Mouse (Mus musculus) lung, postnatal 14 days (tissue): ENCODE results near the gene Pdlim7.

Source experiments
- DNase-seq: peaks from one replicate; pipeline ENCODE4 v3.0.0; 2021

Gene Pdlim7

DNA sequence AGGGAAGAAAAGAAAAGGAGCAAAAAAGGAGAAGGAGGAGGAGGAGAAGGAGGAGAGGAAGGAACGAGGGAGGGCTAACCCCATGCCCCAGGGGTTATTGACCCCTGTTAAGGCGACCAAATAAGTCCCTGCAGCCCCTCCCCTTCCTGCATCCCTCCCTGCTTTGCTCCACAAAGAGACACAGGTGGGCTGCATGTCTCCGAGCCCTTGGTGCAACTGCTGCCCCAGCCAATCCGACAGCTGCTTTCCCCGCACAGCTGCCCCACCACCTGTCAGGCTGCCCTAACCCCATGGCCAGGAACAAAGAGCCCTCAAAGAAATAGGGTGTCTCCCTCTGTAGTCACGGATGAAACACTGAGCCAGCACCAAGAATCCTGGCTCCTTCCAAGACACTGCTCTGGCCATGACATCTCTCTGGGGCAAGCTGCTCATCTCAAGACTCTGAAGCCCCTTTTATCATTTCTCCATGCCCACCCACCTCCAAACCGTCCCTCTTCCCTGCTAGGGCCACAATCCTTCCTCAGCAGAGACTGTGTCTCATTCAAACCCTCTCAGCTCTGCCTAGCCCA is 28.9 kb downstream of the Pdlim7 start:
- no peak for DNase-seq

DNA sequence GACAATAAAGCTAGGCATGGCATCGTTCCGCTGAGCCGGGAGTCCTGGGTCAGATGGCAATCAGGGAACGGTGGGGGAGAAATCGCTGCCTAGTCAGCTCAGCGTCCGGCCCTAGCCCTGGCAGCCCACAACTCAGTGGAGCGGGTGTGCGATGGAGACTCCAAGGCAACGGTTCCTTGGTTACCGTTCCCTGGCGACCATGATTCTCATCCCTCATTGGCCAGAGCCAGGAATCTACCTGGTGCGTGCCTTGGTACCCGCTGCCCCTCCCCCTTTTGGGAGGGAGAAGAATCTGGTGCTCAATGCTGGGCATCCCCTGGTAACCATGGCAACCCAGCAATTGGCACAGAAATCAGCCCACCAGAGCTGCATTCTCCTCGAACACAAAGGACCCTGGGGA is 29.9 kb downstream of the Pdlim7 start:
- no peak for DNase-seq

DNA sequence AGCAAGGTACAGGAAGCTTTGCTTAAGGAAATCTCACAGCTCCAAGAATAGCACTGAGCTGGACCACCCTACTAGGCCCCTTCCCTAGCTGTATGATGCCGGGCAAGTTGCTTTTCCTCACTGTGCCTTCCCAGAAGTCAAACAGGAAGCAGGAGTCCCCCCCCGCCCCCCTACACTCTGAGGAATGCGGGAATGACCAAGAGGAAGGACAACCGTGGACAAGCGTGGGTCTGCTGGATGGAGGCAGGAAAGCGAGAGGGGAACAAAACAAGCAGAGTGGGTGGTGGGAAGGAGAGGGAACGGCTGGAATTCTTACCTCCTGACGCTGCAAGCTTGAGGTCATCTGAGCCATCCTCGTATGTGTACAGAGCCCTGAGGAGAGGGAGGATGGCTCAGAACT is 30.4 kb downstream of the Pdlim7 start:
- DNase-seq: no peak

DNA sequence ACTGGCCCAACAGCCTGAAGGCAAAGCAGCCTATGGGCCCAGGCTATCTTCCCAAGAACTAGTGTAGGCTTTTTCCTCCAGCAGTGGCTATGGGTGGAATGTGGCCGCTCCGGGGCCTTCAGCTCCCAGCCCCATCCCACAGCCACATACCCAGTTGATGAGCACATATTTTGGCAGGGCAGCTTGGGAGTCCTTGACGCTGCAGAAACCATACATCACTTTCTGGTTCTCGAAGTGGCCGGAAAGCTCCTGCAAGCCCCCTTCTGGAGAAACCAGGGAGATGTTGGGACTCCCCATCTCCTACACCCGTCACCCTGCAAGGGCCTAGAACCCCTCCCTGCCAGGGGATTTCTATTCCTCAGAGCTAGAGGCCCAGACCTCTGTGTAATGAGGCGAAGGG is 30.9 kb downstream of the Pdlim7 start:
- DNase-seq: peak; percentile 32

DNA sequence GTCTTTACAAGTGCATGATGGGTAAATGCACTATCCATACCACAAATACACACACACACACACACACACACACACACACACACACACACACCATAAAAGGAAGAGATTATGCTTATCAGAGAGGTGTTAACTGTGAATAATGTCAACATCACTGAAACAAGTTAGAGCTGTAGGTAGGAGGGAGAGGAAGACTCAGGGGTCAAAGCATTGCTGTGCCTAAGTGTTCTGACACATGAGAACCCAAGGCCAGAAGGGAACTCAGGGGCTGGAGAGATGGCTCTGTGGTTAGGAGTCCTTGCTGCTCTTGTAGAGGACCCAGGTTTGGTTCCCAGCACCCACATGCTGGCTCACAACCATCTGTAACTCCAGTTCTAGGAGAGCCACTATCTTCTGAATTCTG is 33.5 kb downstream of the Pdlim7 start:
- no peak for DNase-seq

DNA sequence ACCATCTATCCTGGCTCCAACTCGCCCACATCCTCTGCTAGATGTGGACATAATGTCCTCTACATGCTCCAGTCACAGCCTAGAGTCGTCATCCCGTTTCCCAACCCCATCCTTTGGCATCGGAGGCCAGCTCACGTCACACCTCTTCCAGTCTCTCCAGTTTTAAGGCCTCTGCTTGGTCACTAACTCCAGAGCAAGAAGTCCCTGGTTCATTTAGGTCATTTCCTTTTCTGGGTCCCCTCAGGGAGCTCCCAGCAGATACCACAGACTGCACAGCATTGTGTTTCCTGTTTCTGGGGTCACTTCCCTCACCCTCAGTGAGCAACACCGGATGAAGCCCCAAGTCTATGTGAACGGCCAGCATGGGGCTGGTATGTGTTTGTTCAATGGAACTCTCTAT is 34.5 kb downstream of the Pdlim7 start:
- no peak for DNase-seq

DNA sequence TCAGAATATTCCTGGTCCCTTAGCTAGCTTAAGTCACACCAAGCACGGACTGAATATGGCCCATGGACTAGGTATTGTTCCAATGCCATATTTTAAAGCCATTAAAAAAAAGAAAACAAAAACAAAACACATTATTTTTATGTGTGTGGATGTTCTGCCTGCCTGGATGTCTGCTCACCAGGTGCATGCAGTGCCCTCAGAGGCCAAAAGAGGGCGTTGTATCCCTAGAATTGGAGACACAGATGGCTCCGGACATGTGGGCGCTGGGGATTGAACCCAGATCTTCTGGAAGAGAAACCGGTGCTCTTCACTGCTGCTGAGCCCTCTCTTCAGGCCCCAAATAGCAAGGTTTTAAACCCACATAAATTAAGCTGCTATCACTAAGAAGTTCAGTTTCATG is 35.4 kb downstream of the Pdlim7 start:
- DNase-seq: peak; percentile 41

DNA sequence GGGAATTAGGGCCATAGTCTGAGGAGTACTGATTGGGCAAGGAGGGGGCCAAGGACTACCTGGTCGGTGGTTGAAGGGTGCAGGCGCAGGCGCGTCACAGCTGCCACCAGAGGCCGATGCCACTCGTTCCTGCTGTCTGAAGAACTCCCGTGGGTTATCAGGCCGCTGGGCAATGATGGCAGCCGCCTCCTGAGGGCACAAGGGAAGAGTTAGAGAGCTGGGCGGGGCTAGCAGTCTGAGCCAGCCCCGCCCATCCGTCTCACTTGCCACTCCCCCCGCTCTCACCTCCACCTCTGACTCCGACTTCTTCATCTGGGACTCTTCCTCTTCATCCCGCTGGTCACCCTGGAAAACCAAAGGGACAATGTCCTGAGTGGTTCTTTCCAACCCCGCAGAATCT is 36.0 kb downstream of the Pdlim7 start:
- DNase-seq: no peak

DNA sequence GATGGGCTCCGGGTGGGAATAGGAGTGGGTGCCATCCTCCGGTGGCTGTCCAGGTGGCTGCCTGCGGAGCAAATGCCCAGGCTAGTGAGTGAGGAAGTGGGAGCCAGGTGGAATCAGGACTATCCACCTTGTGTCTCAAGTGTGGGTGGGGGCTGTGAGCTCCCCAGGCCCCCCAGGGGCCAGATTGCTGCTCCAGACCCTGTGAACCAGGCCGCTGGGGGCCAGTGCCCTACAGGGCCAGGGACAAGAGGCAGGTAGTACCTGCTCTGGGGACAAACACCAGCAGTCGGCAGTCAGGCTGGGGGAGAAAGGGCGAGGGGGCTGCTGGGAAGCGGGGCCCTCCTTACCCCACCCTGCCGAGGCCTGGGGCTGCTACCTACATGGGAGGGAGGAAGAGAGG is 37.2 kb downstream of the Pdlim7 start:
- no peak for DNase-seq

DNA sequence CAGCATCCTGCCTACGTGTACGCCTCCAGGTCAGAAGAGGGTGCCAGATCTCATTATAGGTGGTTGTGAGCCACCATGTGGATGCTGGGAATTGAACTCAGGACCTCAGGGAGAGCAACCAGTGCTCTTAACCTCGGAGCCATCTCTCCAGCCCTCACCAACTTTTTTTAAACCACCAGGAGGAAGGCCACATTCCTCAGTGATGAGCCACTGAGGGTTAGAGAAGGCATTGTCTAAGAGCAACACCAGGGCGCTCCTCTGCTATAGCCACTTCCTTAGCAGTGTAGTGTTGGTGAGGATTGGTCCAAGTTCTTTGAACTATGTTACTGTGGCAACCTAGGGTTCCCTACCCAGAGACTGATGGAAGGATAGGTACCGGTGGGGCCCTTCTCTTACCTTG is 37.7 kb downstream of the Pdlim7 start:
- DNase-seq: no peak

DNA sequence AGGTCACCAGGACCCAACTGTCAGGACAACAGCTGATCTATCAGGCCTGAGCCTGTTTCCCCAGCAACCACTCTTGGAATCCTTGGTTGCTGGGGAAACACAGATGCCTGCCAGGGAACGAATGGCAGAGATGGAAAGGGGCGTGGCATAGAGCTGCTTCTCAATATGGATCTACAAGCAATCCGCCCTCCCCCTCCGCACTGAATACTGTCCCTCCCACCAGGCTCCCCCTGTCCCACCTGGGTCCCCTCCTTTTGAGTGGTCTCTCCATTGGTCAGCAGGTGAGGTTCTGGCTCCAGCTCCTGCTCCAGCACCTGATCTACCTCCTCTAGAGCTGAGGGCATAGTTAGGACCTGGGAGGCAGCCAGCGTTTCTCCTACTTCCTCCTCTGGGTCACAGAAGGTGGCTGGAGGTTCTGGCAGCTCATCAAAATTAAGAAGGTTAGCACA is 38.8 kb downstream of the Pdlim7 start:
- no peak for DNase-seq

DNA sequence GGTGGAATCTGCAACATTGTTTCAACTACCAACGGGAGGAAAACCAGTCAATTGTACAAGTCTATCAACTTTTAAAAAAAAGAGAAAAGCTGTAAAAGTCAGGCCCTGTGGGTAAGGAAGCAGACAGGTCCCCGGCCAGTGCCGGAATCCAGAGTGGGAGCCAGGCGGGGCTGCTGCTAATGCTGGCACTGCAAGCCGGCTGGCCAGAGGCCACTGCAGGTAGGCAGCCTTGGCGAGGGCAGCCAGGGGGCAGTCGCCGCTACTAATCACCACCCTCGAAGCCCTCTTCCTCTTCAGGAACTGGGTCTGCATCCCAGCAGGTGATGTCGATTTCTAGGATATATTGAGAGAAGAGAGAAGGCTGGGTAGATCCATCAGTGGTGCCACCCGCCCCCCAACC is 39.5 kb downstream of the Pdlim7 start:
- DNase-seq: no peak

DNA sequence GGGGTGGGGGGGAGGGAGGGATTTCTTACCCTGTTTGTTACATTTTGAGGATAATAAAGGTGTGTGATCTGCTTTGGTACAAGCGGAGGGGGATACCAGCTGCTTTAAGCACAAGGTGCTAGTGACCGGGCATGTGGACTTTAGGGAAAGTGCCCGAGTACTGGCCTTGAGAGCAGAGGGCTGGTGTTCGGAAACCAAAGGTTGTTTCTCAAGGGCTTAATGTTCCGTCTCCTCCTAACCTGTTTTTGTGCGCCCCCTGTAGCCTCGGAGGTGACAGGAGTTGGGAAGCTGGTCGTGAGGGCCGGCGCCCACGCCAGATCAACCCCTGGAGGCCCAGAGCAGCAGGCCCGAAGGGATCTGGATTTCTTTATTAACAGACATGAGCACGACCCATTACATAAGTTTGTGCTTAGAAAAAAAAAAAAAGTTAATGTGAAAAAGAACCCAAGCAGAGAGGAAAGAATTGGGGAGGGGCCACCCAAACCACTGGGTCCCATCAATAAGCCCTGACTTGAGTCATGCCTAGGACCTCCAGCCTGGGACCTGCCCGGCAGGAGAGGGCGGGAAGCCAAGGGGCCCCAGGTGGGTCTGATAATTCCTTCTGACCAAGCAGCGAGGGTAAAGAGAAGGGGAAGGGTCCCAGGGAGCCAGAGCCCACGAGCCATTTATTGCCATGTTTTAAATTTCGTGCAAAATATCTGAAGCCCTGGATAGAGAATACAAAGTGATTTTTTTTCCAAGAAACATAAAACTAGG is 40.2 kb downstream of the Pdlim7 start:
- DNase-seq: no peak

DNA sequence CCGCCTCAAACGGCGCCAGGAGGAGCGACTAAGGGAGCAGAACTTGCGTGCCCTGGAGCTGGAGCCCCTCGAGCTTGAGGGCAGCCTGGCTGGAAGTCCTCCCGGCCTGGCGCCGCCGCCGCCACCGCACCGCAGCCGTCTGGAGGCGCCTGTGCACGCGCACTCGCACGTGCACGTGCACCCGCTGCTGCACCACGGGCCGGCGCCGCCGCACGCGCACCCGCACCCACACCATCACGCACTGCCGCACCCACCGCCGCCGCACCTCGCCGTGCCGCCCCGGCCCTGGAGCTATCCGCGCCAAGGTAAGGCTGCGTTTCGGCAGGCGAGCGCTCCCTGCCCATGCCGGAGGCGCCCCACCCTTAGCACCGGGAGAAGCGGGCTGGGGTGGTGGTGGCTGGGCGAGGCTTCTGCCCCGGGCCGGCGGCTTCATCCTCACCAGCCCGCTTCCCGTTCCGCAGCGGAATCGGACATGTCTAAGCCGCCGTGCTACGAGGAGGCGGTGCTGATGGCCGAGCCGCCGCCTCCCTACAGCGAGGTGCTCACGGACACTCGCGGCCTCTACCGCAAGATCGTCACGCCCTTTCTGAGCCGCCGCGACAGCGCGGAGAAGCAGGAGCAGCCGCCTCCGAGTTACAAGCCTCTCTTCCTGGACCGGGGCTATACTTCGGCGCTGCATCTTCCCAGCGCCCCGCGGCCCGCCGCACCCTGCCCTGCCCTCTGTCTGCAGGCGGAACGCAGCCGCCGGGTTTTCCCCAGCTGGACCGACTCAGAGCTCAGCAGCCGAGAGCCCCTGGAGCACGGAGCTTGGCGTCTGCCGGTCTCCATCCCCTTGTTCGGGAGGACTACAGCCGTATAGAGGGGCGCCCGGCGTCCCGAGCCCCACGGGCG is 41.1 kb downstream of the Pdlim7 start:
- DNase-seq: peak; percentile 60

DNA sequence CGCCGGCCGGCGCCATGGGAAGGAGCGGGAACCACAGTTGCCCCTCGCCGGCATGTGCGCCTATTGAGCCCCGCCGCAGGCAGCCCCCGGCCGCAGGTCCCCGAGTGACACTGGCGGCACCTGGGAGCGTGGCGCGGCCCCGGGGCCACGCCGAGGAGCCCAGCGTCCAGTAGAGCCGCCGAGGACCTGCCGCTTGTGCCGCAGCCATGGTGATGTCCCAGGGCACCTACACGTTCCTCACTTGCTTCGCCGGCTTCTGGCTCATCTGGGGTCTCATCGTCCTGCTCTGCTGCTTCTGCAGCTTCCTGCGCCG is 41.7 kb downstream of the Pdlim7 start:
- DNase-seq: no peak

DNA sequence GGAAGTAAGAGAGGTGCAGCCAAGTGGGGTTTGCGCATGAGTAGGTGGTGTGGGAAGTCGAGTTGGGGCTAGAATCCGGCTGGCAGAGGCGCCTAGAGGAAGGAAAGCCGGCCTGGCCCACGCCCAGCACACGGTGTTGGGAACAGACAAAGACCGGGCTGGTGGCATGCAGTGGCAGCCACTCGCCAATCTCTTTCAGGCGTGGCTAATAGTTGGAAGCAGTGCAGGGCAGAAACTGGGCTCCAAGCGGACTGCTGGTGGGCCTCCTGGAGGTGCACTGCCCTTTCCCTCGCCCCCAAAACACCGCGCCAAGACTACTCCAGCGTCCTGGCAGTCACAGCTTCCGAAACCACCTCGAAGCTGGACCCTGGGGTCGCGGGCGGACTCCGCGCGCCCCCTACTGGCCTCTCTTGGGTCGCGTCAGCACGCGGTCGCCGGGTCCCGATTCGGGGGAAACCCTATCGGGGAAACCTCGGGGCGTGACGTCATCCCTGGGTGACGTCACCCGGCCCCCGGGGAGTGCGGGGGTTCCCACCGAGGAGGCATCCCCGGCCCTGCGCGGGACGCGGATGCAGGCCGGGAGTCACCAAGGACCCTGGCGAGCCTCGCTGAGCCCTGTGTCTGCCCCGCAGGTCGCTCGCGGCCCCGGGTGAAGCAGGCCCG is 42.2 kb downstream of the Pdlim7 start:
- peak; percentile 89 for DNase-seq

DNA sequence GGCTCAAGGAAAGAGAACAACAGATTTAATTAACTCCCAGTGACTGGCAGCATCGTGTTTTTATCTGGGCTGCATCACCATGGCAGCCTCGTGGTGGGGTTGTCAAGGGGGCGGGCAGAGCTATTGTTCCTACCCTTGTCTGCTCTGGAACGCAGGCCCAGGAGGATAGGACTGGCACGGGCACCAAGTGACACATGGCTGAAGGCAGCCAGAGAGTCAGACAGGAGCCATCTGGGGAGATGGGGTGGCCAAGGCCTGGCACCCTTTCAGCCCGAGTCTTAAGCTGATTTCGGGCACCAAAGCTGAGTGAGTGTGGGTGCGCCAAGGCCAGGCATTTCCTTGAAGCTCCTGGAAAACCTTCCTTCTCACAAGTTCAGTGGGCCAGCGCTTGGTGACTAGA is 43.1 kb downstream of the Pdlim7 start:
- DNase-seq: no peak

DNA sequence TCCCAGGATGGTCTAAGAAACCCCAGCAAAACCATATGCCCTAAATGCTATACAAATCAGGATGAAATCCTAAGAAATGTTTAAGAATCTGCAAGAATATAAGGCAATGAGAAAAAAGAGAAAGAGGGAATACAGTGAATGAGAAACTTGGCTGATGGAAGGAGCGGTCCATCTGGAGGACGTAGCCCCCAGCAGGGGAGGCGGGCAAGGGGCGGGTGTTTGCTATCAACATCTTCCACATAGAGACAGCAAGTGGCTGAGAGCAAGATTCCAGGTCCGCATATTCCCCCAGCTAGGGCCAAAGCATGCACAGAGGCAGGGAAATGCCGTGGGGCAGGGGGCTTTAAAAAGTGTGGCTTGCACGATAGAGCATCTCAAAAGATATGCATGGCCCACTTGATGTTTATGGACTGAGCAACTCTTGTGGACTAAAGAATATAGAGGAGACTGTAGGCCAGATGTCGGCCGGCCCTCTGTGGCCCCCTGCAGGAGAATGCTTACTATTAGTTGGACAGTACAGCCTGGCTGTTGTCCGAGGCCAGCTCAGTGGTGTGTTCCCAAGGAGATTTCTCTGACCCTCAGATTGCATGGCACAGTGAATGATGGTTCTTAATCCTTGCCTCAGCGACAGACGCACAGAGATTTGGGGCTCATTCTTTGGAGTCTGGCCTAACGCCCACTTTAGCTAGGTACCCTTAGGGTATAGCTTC is 44.5 kb downstream of the Pdlim7 start:
- peak; percentile 67 for DNase-seq

DNA sequence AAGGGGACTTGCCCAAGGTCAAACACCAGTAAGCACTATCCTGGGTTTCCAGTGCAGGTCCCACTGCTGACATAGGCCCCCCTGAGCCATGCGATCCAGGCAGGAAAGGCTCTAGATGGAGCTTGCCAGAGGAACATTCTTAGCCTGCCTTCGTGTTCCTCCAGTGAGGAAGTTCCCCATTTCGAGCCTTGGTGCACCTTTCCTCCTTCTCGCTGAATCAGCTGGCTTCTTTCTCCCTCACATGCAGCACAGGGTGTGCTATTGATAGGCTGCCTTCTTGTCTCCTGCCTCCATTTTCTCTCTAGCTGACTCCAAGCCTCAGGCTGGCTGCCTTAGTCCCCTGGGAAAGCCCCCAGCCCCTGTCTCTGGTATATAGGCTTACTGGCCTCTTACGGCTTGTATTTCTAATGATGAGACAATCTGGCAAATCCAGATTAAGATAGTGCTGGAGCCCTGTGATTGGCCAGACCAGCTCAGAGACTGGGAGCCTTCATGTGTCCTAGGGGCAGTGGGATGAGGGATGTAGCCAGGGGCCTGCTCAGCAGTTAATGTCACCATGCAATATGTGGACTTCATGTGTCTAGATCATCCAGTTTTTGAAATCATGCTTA is 47.5 kb downstream of the Pdlim7 start:
- DNase-seq: no peak

DNA sequence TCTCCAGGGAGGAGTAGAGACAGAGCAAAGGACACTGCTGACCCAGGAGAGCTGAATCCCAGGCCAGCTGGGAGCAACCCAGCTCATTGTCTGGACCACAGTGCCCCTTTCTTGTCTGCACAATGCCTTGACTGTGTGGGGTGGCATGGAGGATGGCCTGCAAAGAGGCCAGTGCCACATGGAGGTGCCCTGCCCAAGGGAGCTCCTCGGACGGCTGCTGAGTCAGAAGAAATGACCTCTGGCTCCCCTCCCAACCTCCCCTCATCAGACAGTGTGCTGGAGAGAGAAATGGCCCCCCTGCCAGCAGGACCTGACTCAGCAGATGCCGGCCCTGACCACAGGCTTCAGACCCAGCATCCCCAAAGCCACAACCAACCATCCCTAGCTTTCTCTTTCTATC is 48.3 kb downstream of the Pdlim7 start:
- no peak for DNase-seq

DNA sequence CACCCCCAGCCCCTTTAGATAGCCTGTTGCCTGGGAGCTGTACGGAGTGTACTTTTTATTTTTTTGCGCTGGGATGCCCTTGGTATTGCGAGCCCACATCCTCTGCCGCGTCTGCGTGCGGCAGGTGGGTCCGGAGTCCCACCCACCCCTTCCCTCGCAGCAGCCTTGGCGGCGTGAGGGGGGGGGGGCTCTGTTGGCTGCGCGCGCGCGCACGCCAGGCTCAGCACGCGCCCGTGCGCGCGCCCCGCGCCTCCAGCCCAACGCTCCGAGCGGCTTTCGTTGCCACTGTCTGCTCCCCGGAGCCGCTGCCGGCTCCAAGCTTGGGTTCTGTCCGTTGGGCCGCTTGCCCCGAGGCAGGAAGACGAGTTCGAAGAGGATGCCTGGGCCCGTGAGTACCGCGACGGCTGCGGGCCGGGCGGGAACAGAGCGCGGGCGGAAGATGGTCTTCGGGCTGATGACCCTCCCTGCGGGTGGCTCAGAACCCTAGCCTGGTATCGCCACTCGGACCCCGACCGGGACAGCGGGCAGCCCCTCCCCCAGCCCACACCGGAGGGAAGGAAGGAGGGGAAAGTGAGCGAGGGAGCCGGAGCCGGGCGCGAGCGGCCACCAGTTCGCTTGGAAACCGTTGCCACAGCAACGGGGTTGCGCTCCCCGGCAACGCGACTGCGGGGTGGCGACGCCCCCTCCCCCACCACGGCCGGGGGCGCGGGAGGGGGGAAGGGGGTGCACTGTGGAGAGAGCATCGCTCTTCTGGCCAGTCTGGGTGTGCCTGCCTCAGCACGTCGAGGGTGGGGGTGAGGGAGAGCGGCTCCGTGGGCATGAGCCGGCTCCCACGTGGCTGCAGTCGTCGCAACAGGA is 49.2 kb downstream of the Pdlim7 start, which contains the start of gene Prr7:
TSS of gene Prr7 (plus strand) at position 241 of the 858 bp plus-strand sequence.
- no peak for DNase-seq
